Mouse (Mus musculus) lung, embryonic 16.5 days (tissue): ENCODE results near the gene Setdb1. TPM values are rescaled to one million over a fixed set of nuclear protein-coding genes. Genes with fewer than 3 reads are reported as not detected.
"Not testable (repeated sequence)": the region's sequence is repeated elsewhere in the genome, so short reads cannot be mapped to it uniquely, and the experiment has no call there.

Experiments used
- ATAC-seq: fragments of 200-750 bp; cut with Nextera tagmentation; 2 replicates; pipeline ENCODE4 v1.8.0; 2017; ENCODE audit warnings: low read depth, mild to moderate bottlenecking, moderate library complexity
- H3K27ac ChIP-seq: fragments of 300-500 bp; sonication (generic); 2 replicates; pipeline ENCODE4 v1.5.1; 2014; ENCODE audit warnings: mild to moderate bottlenecking, control low read depth, low read length
- H3K27me3 ChIP-seq: fragments of 300-500 bp; sonication (generic); 2 replicates; pipeline ENCODE4 v1.6.1; 2014; ENCODE audit warnings: low read depth, low read length, mixed read lengths; ENCODE audit not compliant: control insufficient read depth, insufficient read depth
- H3K36me3 ChIP-seq: fragments of 300-500 bp; sonication (generic); 2 replicates; pipeline ENCODE4 v1.6.1; 2014; ENCODE audit warnings: low read length; ENCODE audit not compliant: control insufficient read depth, insufficient read depth
- H3K4me1 ChIP-seq: fragments of 300-500 bp; sonication (generic); replicated peaks from 2 replicates; pipeline ENCODE4 v1.6.1; 2014; ENCODE audit warnings: low read length, mixed read lengths; ENCODE audit not compliant: control insufficient read depth, insufficient read depth
- H3K4me2 ChIP-seq: fragments of 300-500 bp; sonication (generic); 2 replicates; pipeline ENCODE4 v1.6.1; 2014; ENCODE audit warnings: low read depth, low read length, control low read depth
- H3K4me3 ChIP-seq: fragments of 300-500 bp; sonication (generic); 2 replicates; pipeline ENCODE4 v1.5.1; 2014; ENCODE audit warnings: mild to moderate bottlenecking, low read length, control low read depth
- H3K9ac ChIP-seq: fragments of 300-500 bp; sonication (generic); 2 replicates; pipeline ENCODE4 v1.6.1; 2014; ENCODE audit warnings: low read length, control low read depth
- H3K9me3 ChIP-seq: fragments of 300-500 bp; sonication (generic); 2 replicates; pipeline ENCODE4 v1.6.1; 2016; ENCODE audit warnings: low read length; ENCODE audit not compliant: control insufficient read depth
- WGBS: fragments of 180-500 bp; shearing (Covaris S2); extraction: QIAGEN DNeasy Blood & Tissue Kit; methylation state at CpG from one replicate; pipeline ENCODE4 v1.1.7; 2014; 5-methylcytosine and 5-hydroxymethylcytosine counted together
- polyA plus RNA-seq: library from polyadenylated mRNA; unstranded; fragments of >200 nt; fragmentation: Nextera tagmentation; extraction: Ambion mirVana; gene quantifications from 2 replicates; pipeline ENCODE4 v1.2.1, GENCODE M21; 2015

The Setdb1 gene
- polyA plus RNA-seq, 1 experiment from 2014 or later: 38.4 TPM

DNA sequence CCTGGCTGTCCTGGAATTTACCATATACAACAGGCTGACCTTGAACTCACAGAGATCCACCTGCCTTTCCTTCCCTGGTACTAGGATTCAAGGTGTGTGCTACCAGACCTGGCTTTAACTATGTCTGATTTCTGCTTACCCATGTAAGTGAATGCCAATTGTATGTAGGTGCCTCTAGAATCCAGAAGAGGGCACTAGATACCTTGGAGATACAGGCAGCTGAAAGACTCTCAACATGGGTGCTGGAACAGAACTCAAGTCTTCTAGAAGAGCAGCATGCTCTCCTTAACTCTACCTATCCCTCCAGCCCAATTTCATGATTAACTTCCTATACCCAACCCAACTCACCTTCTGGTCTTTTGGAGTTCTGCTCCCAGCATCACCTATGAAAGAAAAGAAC lies 7.5 kb downstream of the Setdb1 start:
- Histone ChIP-seq H3K4me1 (no peaks in the 10 kb centered on the region), H3K9me3 (no peaks in the 10 kb centered on the region), H3K4me2 (no peak overlapping the region), H3K27me3 (no peaks in the 10 kb centered on the region), H3K27ac (no peak overlapping the region), H3K4me3 (no peak overlapping the region), H3K9ac (no peak overlapping the region), H3K36me3 (peaks cover 35% of the 10 kb centered on the region)
- ATAC-seq: no peak

DNA sequence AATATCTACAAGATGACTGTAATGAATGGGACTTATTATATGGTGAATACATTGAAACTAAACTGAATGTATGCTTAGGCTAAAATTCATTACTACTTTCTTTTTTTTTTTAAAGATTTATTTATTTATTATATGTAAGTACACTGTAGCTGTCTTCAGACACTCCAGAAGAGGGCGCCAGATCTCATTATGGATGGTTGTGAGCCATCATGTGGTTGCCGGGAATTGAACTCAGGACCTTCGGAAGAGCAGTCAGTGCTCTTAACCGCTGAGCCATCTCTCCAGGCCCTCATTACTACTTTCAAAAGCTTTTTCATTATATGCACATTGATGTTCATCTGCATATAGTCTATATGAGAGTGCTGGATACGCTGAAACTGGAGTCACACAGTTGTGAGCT lies 8.7 kb downstream of the Setdb1 start:
- 94% methylated on average over 4 of the region's 5 CpGs for WGBS
- not testable (repeated sequence) for ATAC-seq, H3K27me3 ChIP-seq, H3K9ac ChIP-seq, H3K9me3 ChIP-seq, H3K4me2 ChIP-seq, H3K4me1 ChIP-seq, H3K27ac ChIP-seq, H3K4me3 ChIP-seq
- peaks cover 33% of the 10 kb centered on the region for H3K36me3 ChIP-seq

DNA sequence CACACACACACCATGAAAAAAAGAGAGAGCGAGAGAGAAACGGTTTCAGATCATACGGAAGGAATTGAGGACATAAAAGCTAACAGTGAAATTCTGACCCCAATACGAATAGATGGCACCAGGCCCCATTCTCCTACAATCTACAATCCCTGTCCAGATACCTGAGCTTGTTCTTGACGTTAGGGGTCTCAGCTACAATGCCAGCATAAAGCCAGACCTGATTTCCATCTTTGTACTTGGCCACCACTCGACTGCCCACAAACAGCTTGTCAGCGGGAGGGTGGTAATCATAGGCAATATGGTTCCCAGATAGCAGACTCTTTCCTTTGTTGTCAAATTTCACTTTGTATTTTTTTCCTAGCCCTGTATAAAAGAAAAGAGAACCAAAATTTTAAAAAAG lies 10.5 kb downstream of the Setdb1 start:
- no peak overlapping the region for H3K4me2 ChIP-seq

DNA sequence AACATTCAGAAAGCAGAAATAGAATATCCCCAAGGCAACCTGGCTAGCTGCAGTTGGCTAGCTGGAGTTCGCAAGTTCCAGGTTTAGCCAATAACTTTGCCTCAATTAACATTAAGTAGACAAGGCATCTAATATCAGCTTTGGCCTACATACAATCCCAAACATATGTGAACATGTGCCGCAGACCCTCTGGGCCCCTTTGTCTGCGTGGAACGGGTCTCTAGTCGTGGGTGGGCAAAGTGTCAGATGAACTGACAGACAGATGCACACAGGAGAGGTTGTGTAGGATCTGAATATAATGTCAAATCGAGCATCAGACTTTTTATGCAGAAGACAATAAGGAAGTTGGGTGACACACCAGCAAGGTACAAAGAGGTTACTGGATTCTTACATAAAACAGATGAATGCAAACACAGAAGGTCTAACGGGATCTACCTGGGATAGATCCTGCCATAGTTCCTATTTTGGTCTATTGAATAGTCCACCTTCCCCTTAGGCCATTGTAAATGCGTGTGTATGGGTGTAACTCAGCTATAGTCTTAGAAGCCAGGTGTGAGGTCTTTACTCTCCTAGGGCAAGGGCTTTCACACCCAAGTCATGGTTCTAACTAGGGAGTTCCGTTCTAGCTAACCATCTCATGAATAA lies 13.5 kb downstream of the Setdb1 start:
- not testable (repeated sequence) for H3K9ac ChIP-seq, H3K9me3 ChIP-seq, H3K4me3 ChIP-seq, ATAC-seq, H3K4me1 ChIP-seq, H3K4me2 ChIP-seq, H3K27me3 ChIP-seq, H3K27ac ChIP-seq
- 92% methylated on average over 9 of the region's 9 CpGs for WGBS
- H3K36me3 ChIP-seq: peaks cover 51% of the 10 kb centered on the region

More for the DNA sequence above, 10.5 kb downstream of the Setdb1 start:
- ATAC-seq: no peak
- H3K27ac ChIP-seq: no peak overlapping the region
- H3K27me3 ChIP-seq: no peaks in the 10 kb centered on the region
- no peaks in the 10 kb centered on the region for H3K9me3 ChIP-seq
- no peak overlapping the region for H3K9ac ChIP-seq
- WGBS: 91% methylated on average over 7 of the region's 7 CpGs
- peaks cover 38% of the 10 kb centered on the region for H3K36me3 ChIP-seq
- no peaks in the 10 kb centered on the region for H3K4me1 ChIP-seq
- no peak overlapping the region for H3K4me3 ChIP-seq

DNA sequence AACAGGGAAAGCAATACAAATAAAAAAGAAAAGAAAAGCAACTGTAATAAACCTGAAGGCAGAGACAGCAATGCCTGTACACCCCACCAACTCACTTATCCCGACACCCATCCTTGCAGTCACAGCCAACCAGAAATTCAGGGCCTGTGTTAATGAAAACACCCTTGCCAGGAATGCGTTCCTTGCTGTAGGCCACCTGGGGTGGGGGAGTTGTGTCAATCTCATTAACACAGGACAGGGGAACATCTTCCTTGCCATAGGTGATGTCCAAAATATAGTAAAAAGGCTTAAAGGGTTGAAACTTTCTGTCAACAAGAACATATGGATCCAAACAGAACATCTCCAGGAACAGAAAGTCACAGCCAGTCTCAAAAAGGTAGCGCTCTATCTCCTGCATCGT lies 18.8 kb downstream of the Setdb1 start:
- Histone ChIP-seq H3K4me3 (no peak overlapping the region), H3K27me3 (no peaks in the 10 kb centered on the region), H3K9me3 (no peaks in the 10 kb centered on the region), H3K4me2 (no peak overlapping the region), H3K4me1 (no peaks in the 10 kb centered on the region), H3K36me3 (peaks cover 58% of the 10 kb centered on the region), H3K9ac (no peak overlapping the region), H3K27ac (no peak overlapping the region)
- no peak for ATAC-seq
- WGBS: 88% methylated on average over 4 of the region's 4 CpGs

DNA sequence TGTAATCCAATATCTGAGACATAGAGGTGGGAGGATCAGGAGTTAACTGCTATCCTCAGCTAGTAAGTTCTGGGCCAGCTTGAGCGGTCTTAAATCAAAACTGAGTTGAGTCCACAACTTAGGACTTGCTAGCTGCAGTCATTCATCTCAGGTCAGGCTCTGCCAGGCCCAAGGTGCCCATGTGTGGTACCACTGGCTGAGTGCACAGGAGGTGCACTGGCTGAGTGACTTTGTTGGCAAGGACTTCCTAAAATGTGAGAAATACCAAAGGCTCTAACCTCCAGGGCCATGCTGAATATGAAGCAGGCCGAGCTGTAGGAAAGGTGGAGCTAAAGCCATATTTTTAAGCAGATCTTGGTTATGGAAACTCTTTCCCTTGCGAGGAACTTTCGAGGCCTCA lies 19.7 kb downstream of the Setdb1 start:
- H3K27ac ChIP-seq: no peak overlapping the region
- no peaks in the 10 kb centered on the region for H3K27me3 ChIP-seq
- no peak overlapping the region for H3K9ac ChIP-seq
- H3K9me3 ChIP-seq: no peaks in the 10 kb centered on the region
- no peak for ATAC-seq
- H3K4me1 ChIP-seq: no peaks in the 10 kb centered on the region
- WGBS: 91% methylated on average over 4 of the region's 4 CpGs
- H3K36me3 ChIP-seq: peaks cover 56% of the 10 kb centered on the region
- H3K4me2 ChIP-seq: no peak overlapping the region
- no peak overlapping the region for H3K4me3 ChIP-seq

DNA sequence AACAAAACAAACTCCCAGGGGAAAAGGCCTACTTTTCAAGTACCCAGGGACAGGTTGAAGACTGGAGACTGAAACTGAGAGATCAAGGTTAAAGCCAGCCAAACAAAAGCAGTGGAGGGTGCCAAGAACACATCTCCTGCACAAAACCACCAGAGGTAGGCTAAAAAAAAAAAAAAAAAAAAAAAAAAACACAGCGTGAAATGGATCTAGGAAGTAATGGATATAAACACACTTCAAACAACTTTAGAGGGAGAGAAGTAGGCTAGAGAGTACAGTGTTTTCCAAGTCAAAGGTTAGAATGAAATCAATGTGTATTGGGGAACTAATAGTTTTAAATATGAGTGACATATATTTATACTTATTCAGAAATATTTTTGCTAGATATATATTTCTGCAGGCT lies 25.5 kb downstream of the Setdb1 start:
- Histone ChIP-seq H3K9ac (no peak overlapping the region), H3K4me2 (no peak overlapping the region), H3K27ac (no peak overlapping the region), H3K4me3 (no peak overlapping the region), H3K9me3 (no peaks in the 10 kb centered on the region), H3K4me1 (no peaks in the 10 kb centered on the region), H3K36me3 (peaks cover 42% of the 10 kb centered on the region), H3K27me3 (no peaks in the 10 kb centered on the region)
- WGBS: 67% methylated on average over 1 of the region's 1 CpGs
- no peak for ATAC-seq

DNA sequence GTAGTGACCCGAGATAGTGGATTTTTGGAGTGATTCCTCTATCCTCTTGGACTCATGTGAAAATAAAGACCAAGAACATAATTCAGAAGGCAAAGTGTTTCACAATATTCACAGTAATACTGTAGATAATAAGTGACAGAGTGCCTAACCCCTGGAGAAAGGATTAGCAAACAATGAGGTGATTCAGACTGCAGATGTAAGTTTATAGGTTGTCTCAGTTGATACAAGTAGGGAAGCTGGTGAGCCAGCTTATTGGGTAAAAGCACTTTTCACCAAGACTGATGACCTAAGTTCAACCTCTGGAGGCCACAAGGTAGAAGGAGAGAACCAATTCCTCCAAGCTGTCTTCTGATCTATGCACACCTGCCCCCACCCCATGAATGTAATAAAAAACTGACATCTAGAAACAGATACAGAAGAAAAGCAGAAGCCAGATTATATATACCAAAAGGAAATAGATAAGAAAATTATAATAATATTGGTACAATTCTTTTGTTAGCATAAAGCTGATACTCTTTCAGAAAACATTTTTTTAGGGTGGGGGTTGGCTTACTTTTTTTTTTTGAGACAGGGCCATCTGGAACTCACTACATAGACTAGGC lies 28.1 kb downstream of the Setdb1 start:
- WGBS: 88% methylated on average over 1 of the region's 1 CpGs
- peaks cover 51% of the 10 kb centered on the region for H3K36me3 ChIP-seq

DNA sequence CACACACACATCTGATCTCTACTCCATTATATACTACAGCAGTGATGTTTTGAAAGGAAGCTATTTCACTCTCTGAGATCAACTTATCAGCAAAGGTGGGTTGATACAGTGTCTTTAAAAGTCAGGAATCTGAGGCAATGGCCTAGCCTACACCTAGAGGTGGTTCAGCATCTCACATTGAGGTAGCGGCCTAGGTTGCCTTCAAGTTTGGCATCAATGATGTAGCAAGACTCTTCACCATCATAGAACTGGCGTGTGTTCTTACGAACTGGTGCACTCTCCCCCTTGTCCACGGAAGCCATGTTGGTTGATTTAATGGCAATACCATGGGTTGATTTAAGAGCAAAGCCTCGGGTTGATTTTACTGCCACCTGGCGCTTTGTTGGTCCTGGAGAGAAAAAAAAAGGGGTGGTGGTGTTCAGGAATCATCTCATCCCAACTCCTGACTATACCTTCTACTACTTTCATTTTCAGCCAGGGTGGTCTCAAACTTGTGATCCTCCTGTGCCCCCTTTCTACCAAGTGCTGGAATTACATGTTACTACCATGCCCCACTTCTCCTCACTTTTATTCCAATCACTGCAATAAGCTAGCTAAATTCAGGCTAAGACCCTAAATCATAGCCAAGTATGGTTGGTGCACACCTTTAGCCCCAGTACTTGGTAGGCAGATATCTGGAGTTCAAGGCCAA lies 32.4 kb downstream of the Setdb1 start:
- H3K27ac ChIP-seq: no peak overlapping the region
- H3K4me1 ChIP-seq: no peaks in the 10 kb centered on the region
- WGBS: 83% methylated on average over 6 of the region's 6 CpGs
- H3K36me3 ChIP-seq: peaks cover 63% of the 10 kb centered on the region
- no peaks in the 10 kb centered on the region for H3K9me3 ChIP-seq
- H3K4me2 ChIP-seq: no peak overlapping the region
- H3K9ac ChIP-seq: no peak overlapping the region
- no peak overlapping the region for H3K4me3 ChIP-seq
- H3K27me3 ChIP-seq: no peaks in the 10 kb centered on the region
- no peak for ATAC-seq

More for the DNA sequence above, 28.1 kb downstream of the Setdb1 start:
- H3K4me1 ChIP-seq: no peaks in the 10 kb centered on the region
- no peak overlapping the region for H3K4me2 ChIP-seq
- no peak for ATAC-seq
- H3K9ac ChIP-seq: no peak overlapping the region
- no peak overlapping the region for H3K4me3 ChIP-seq
- no peaks in the 10 kb centered on the region for H3K27me3 ChIP-seq
- no peak overlapping the region for H3K27ac ChIP-seq
- no peaks in the 10 kb centered on the region for H3K9me3 ChIP-seq
